Mouse (Mus musculus): ENCODE results near the gene Cux2.

The Cux2 gene

GRCm38 (mm10) chr5:122060767-122061333 lies 10.9 kb upstream of the Cux2 start:
- no peak for DNase-seq (ENCODE audit: low read depth in 1 of 2, low spot score in 2 of 2)

- no peak for DNase-seq (ENCODE audit: low read depth in 1 of 2, low spot score in 2 of 2)
These were observed 9.4 kb upstream of the Cux2 start for GRCm38 (mm10) chr5:122059060-122060017.

- DNase-seq (ENCODE audit: low read depth in 1 of 2, low spot score in 2 of 2) = no peak
These were observed 7.7 kb upstream of the Cux2 start for GRCm38 (mm10) chr5:122057622-122058021.

DNA sequence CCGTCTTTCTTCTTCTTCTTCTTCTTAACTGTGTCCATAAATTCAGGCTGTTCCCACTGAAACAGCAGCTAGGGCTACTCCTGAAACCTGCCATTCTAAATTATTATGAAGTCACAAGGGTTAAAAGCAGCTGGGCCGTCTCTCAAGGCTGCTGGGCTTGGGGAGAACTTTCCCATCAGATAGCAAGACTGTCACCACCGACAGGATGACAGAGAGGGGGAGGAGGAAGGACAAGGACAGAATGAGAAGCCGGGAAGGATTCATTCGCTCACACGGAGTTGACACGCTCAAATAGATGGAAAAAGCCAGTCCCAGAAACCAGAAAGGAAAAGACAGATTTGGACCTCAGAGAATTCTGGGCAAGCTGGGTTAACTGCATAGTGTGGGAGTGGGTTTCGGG lies 6.7 kb upstream of the Cux2 start:
- DNase-seq (ENCODE audit: low read depth in 1 of 2, low spot score in 2 of 2) = no peak

- DNase-seq (ENCODE audit: low read depth in 1 of 2, low spot score in 2 of 2) = no peak
These were observed 4.4 kb upstream of the Cux2 start for GRCm38 (mm10) chr5:122054130-122054843.

- DNase-seq (ENCODE audit: low read depth in 1 of 2, low spot score in 2 of 2) = no peak
These were observed 3.7 kb upstream of the Cux2 start for GRCm38 (mm10) chr5:122053587-122053986.

DNA sequence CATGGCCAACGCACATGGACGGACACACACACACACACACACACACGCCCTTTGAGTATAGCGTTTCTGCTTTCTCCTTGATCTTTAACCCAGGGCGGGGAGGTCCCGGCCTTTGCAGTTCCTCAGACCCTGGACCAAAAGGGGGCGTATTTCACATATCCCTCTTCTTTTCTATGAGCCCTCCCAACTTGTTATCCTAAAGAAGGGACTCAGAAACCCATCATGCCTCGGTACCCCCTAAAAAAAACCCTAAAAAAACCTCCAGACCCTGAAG lies 867 bp upstream of the Cux2 start:
- no peak for DNase-seq (ENCODE audit: low read depth in 1 of 2, low spot score in 2 of 2)

- no peak for DNase-seq (ENCODE audit: low read depth in 1 of 2, low spot score in 2 of 2)
These were observed 262 bp downstream of the Cux2 start for GRCm38 (mm10) chr5:122049664-122050016.

GRCm38 (mm10) chr5:122048686-122049663 lies 927 bp downstream of the Cux2 start:
- no peak for DNase-seq (ENCODE audit: low read depth in 1 of 2, low spot score in 2 of 2)

GRCm38 (mm10) chr5:122048252-122048651 lies 1.6 kb downstream of the Cux2 start:
- DNase-seq (ENCODE audit: low read depth in 1 of 2, low spot score in 2 of 2) = no peak

- no peak for DNase-seq (ENCODE audit: low read depth in 1 of 2, low spot score in 2 of 2)
These were observed 2.1 kb downstream of the Cux2 start for GRCm38 (mm10) chr5:122047791-122048190.

- no peak for DNase-seq (ENCODE audit: low read depth in 1 of 2, low spot score in 2 of 2)
These were observed 6.3 kb downstream of the Cux2 start for GRCm38 (mm10) chr5:122043567-122043966.

- no peak for DNase-seq (ENCODE audit: low read depth in 1 of 2, low spot score in 2 of 2)
These were observed 14.6 kb downstream of the Cux2 start for GRCm38 (mm10) chr5:122035278-122035677.

DNA sequence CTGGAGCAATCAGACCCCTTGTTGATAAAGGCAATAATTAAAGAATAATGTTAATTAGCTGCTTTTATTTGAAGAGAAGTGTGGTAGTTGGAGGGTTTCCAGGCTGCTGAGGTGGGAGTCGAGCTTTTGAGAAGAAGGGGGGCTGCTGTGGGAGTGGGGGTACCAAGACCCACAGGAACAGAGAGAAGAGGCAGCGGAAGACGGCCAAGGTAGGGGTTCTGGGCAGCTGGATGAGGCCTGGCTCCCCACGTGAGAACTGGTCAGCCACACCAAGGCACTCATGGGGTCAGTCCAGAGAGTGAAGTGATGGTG lies 16.8 kb downstream of the Cux2 start:
- DNase-seq (ENCODE audit: low read depth in 1 of 2, low spot score in 2 of 2) = no peak

GRCm38 (mm10) chr5:122032471-122033166 lies 17.3 kb downstream of the Cux2 start:
- DNase-seq (ENCODE audit: low read depth in 1 of 2, low spot score in 2 of 2) = no peak

DNA sequence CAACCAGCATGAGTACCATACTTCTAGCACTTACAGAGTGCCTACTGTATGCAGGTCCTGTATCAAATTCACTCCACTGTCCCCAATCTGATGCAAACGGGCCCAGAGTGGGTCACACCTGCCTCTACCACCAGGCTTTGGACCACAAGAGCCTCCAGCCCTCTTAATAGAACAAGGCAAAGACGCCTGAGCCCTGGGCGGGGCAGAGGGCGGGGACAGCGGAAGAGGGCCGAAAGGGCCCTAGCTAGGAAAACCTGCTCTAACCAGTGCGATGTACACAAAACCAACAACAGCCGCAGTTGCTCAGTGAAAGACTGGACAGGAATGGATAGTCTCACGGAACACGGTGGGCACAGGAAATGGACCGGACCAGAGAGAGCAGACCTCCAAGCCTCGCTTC lies 18.8 kb downstream of the Cux2 start:
- DNase-seq (ENCODE audit: low read depth in 1 of 2, low spot score in 2 of 2) = no peak

- no peak for DNase-seq (ENCODE audit: low read depth in 1 of 2, low spot score in 2 of 2)
These were observed 19.3 kb downstream of the Cux2 start for GRCm38 (mm10) chr5:122030640-122031039.

GRCm38 (mm10) chr5:122026771-122027170 lies 23.1 kb downstream of the Cux2 start:
- no peak for DNase-seq (ENCODE audit: low read depth in 1 of 2, low spot score in 2 of 2)

DNA sequence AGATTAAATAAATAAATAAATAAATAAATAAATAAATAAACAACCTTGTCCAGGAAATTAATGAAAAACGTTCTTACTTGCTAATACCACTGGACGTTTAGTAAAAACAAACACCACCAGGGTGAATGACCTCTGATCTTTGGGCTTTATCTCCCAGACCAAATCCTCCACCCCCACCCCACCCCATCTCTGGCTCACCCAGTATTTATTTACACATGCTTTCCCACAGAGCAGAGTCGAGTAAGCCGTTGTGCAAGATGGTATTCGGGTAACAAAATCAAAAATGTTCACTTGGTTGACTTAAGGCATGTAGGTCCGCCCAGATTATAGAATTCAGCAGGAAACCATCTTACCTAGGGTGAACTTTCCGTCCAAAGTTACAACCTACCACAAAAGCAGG lies 23.6 kb downstream of the Cux2 start:
- no peak for DNase-seq (ENCODE audit: low read depth in 1 of 2, low spot score in 2 of 2)

GRCm38 (mm10) chr5:122025117-122025516 lies 24.8 kb downstream of the Cux2 start:
- no peak for DNase-seq (ENCODE audit: low read depth in 1 of 2, low spot score in 2 of 2)

DNA sequence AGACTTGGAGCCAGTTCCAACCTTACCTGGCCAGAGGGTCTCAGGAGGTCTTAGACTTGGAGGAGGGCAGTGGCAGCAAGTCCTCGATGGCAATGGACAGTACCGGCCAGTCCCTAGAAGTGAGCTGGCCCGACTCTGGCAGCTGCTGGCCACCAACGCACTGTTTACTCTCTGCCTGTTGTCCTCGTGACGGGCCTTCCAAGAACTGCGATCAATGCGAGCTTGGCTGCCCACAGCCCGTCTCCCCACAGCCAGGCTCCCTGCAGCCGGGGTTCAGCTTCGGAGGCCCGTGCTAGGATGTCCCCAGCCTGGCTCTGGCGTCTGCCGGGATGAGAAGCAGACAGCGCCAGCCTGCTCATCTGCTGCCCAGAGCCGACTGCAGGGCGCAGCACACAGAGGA lies 30.6 kb downstream of the Cux2 start:
- no peak for DNase-seq (ENCODE audit: low read depth in 1 of 2, low spot score in 2 of 2)
